Mouse (Mus musculus): ENCODE measurements around the gene Ntmt1.

The Ntmt1 gene

GRCm38 (mm10) chr2:30784078-30784994, 23.3 kb upstream of the Ntmt1 start:
- DNase-seq (ENCODE audit: low read depth) = no peak

DNA sequence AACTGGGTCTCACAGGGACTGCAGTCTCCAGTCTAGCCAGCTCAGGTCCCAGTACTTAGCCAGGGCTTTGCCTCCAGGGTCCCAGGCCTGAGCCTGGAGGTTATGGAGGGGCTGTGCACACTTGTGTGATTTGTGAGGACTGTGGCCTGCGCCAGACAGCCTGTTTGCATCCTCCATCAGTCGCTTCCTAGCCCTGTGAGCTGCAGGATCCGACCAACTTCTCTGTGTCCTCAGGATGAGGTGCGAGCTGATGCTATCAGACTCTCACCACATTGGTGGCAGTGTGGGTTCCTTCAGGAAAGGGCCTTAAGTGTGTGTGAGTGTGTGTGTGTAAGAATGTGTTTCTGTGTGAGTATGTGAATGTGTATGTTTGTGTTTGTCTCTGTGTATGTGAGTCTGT, 20.2 kb upstream of the Ntmt1 start:
- no peak for DNase-seq (ENCODE audit: low read depth)

- DNase-seq (ENCODE audit: low read depth) = no peak
These were observed 15.6 kb upstream of the Ntmt1 start for GRCm38 (mm10) chr2:30792061-30792460.

DNA sequence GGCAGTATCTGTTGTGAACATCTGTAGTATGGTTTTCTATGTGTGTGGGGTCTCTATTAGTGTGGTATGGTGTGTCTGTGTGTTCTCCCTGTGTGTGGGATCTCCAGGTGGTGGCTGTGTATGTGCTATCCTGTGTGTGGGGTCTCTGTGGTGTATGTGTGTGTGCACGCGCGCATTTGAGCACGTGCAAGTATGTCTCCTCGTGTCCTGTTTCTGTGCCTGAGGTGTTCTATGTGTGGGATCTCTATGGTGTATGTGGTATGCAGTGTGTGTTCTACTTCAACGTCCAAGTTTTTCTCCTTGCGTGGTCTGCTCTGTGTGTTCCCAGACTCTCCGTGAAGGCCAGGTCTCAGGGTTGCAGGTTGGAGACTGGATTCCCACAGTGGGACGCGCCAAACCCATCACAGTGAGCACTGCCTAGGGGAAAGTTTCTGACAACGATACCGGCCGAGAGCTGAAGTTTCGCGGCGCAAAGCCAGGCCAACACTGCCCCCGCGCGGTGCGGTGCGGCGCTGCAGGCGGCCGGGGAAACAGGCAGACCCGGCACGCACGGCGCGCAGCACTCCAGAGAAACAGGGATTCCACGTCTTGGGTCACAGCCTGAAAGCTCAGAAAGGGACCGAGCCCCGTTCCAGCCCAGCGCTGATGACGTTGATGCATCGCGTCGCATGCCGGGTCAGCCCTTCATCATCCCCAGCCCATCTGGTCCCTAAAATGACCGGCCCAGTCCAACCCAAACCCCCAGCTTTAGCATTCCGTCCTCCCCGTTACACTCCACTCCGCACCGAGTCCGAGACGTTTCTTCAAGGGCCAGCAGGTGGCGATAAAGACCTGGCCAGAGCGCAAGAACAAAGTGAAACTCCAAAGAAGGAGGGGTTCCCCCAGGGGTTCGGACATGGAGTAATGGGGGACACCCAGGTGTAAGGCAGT, 13.2 kb upstream of the Ntmt1 start:
- peak; percentile 81 for DNase-seq (ENCODE audit: low read depth)

GRCm38 (mm10) chr2:30795271-30795888, 12.2 kb upstream of the Ntmt1 start:
- DNase-seq (ENCODE audit: low read depth) = no peak

DNA sequence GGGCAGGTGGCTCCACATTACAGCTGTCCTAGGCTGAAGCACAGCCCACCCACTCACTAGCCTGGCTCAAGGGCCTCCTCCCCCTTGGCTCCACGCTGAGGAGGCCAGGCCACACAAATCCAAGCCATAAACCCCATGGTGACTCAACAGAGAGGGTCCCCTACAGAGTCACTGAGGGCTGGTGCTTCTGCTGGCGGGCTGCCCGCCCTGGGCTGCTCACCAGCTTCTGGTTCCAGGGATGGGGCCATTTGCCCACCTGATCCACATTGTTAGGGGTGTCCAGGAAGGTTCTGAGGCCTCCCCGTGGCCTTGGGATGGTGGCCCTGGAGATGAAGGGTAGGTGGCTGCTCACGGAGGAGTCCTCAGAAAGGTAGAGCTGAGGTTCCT, 11.7 kb upstream of the Ntmt1 start:
- no peak for DNase-seq (ENCODE audit: low read depth)

- peak; percentile 56 for DNase-seq (ENCODE audit: low read depth)
These were observed 11.2 kb upstream of the Ntmt1 start for GRCm38 (mm10) chr2:30796382-30796781.

DNA sequence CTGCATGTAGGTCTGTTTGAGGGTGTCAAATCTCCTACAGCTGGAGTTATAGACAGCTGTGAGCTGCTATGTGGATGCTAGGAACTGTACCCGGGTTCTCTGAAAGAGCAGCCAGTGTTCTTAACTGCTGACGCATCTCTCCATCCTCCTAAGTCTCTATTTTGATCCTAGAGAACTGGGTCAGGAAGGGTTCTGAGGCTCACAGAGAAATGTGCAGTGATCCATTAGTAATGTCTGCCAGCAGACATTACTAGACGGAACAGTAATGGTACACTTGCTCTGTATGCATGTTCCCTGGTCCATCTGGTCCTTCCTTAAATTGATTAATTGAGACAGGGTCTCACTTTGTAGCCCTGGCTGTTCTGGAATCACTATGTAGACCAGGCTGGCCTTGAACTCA, 8.2 kb upstream of the Ntmt1 start:
- no peak for DNase-seq (ENCODE audit: low read depth)

GRCm38 (mm10) chr2:30800671-30801066, 7.0 kb upstream of the Ntmt1 start:
- DNase-seq (ENCODE audit: low read depth) = no peak

- no peak for DNase-seq (ENCODE audit: low read depth)
These were observed 6.4 kb upstream of the Ntmt1 start for GRCm38 (mm10) chr2:30801067-30801852.

DNA sequence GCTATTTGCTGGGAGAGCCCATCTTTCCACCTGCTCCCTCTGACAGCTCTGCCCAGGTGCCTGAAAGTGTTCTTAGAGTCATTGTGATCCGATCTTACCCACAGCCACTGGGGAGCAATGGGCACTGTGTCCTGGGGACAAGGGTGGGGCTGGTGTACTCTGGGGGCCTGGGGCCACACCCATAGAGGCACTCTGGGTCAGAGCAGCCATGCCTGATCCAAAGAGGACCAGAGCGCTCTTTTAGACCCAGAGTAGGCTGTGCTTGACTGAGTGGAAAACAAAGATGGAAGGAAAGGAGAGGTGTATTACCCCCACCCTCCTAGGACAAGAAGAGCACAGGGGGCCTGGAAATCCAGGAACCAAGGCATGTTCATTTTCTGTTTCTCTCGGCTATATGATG, 4.0 kb upstream of the Ntmt1 start, which contains the start of gene 1700001O22Rik:
1700001O22Rik (minus strand) TSS at position 58 of the 400 bp plus-strand sequence.
- no peak for DNase-seq (ENCODE audit: low read depth)

GRCm38 (mm10) chr2:30805983-30806382, 1.6 kb upstream of the Ntmt1 start:
- no peak for DNase-seq (ENCODE audit: low read depth)

DNA sequence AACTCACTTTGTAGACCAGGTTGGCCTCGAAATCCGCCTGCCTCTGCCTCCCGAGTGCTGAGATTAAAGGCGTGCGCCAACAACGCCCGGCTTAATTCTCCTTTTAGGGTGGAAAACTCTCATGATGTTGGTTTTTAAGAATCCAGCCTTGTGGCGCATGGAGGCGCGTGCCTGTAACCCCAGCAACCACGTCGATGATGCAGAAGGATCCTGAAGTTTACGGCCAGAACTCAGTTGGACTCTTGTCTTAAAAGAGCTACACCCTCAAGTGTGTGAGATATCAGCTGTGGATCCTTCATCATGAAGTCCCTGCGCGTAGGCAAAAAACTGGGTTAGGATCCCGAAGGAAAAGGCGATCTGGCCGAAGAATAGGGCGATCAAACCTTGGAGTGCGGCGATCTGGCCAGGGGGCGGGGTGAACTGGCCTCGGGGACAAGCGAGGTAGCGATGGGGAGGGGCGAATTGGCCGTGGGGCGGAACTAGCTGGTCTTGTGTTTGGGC, 429 bp upstream of the Ntmt1 start:
- DNase-seq (ENCODE audit: low read depth) = no peak

- DNase-seq (ENCODE audit: low read depth) = peak; percentile 33
These were observed 650 bp downstream of the Ntmt1 start for GRCm38 (mm10) chr2:30808296-30808655.

DNA sequence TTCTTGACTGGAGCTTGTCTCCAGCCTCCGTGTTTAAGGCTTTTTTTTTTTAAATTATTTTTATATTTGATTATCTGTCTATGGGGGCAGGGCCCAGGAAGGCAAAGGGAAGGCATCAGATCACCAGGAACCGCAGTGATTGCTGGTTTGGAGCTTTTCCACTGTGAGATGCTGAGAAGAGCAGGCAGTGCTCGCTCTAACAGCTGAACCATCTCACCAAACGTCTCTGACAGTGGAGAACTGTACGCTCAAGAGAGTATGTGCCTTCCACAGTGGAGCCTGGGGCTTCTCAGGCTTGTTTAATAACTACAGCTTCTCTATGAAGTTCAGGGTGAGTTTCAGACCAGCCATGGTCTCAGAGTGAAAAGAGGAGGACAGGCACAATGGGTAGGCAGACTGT, 1.9 kb downstream of the Ntmt1 start:
- no peak for DNase-seq (ENCODE audit: low read depth)

- peak; percentile 56 for DNase-seq (ENCODE audit: low read depth)
These were observed 2.9 kb downstream of the Ntmt1 start for GRCm38 (mm10) chr2:30810573-30810972.

DNA sequence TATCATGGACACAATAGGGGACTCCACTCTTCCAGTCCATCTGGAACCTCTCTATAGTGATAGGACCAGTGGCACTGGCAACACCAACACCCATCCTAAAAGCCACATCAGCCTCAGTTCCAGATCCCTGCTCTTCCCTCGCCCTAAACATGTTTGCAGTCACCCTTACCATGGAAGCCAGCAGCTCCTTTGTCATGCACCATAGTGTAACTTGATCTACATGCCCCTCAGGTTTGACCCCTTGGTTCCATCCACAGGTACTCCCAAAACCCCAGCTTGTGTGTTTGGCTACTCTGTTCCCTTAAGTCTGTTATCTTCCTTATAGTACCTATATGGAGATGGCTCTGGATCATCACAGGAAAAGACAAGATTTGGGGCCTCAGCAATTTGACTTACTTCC, 8.8 kb downstream of the Ntmt1 start:
- no peak for DNase-seq (ENCODE audit: low read depth)

- DNase-seq (ENCODE audit: low read depth) = no peak
These were observed 12.2 kb downstream of the Ntmt1 start for GRCm38 (mm10) chr2:30819873-30820272.

DNA sequence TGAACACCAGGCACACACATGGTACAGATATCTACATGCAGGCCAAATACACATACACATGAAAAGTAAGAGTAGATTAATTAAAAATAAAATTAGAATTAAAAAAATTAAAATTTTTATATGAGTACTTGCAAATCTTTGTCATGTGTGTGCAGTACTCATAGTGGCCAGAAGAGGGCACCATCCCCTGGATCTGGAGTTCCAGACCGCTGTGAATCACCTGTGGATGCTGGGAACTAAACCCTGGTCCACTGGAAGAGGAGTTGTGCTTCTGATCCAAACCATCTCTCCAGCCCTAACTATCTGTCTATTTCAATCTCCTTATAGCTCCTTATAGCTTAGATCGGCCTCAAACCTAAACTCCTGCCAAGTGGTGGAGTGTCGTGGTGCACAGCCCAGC, 13.4 kb downstream of the Ntmt1 start:
- DNase-seq (ENCODE audit: low read depth) = no peak

GRCm38 (mm10) chr2:30822460-30822859, 14.8 kb downstream of the Ntmt1 start:
- no peak for DNase-seq (ENCODE audit: low read depth)

DNA sequence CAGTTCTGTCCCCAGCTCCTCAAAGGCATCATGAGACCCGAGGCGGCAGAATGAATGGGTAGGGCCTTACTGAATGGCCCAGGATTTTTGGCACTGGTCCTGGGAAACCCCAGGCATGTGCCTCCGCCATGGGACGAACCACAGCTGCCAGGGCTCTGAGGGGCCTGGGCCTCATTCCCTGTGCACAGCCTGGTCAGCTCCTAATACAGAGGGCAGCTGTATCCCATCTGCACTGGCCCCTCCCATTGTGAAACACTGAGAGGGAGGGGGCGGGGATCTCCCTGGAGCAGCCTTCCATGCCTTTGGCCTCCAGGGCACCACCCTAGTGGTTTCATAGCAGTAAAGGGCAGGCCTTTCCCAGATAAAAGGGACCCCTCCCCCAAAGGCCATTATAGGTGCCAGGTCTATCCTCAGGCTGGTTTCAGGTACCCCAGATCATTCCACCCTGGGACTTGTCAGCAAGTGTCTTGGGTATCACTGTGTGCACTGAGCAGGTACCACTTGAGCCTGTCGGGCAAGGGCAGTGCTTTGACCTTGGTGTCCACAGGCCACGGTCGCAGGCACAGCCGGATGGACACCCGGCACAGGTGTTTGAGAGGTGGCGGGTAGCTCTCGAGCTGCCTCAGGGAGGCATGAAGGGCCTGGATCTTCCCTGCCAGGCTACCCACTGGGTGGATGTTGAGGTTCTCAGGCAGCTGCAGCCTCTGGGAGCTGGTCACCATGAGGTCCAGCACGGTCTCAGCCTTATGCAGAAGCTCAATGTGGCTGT, 15.9 kb downstream of the Ntmt1 start:
- DNase-seq (ENCODE audit: low read depth) = no peak

Data from c-Kit-positive CD71-positive TER-119-negative erythroid progenitor cells, embryonic 14.5 days (primary cell).